Mouse (Mus musculus): ENCODE measurements around the gene Suco.

GRCm38 (mm10) chr1:161894553-161894952 is 18.1 kb upstream of the Suco start:
- TF ChIP-seq GATA1 (IDR thresholded peaks at IDR 0.05; ENCODE audit: low read length) (peak; percentile 97), TAL1 (IDR thresholded peaks at IDR 0.05; ENCODE audit: low read length) (peak; percentile 97)
